Mouse (Mus musculus) thymus, adult 2 months (tissue): ENCODE data around the gene Olfr282.

Experiments
- CTCF ChIP-seq: fragments of 200-500 bp; IDR thresholded peaks from 2 replicates; pipeline ENCODE4 v1.5.1; 2012; ENCODE audit warnings: mild to moderate bottlenecking, control low read depth, low read length, moderate library complexity, borderline replicate concordance; ENCODE audit not compliant: control insufficient read depth, poor library complexity, insufficient read depth; ENCODE audit errors: extremely low read depth
- POLR2A ChIP-seq: fragments of 200-500 bp; IDR thresholded peaks from 2 replicates; pipeline ENCODE4 v1.6.1; 2012; ENCODE audit warnings: mild to moderate bottlenecking, low read length, control low read depth, moderate library complexity; ENCODE audit not compliant: control insufficient read depth, poor library complexity, insufficient read depth; ENCODE audit errors: extremely low read depth

DNA sequence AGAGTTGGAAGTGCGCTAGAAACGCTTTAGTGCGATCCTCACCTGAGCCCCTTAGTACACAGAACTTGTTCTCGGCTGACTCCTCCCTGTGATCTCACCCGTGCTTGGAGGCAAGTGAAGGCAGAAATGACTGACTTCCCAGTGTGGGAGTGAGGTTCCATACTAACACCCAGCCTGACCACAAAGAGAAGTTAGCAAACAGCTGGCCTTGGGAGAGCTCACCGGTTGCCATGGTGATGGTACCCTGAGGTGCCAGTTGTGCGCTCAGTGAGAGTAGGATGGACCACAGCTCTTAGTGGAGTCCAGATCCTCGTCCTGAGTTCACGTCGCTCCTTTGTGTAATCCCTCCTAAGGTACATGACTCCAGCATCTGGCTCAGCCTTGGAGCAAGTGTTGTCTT is 43.9 kb downstream of the Olfr282 start:
- TF ChIP-seq CTCF (no peak), POLR2A (no peak)
